24 mouse cellular contexts compared by ENCODE assay signal in the genomic region with DNA sequence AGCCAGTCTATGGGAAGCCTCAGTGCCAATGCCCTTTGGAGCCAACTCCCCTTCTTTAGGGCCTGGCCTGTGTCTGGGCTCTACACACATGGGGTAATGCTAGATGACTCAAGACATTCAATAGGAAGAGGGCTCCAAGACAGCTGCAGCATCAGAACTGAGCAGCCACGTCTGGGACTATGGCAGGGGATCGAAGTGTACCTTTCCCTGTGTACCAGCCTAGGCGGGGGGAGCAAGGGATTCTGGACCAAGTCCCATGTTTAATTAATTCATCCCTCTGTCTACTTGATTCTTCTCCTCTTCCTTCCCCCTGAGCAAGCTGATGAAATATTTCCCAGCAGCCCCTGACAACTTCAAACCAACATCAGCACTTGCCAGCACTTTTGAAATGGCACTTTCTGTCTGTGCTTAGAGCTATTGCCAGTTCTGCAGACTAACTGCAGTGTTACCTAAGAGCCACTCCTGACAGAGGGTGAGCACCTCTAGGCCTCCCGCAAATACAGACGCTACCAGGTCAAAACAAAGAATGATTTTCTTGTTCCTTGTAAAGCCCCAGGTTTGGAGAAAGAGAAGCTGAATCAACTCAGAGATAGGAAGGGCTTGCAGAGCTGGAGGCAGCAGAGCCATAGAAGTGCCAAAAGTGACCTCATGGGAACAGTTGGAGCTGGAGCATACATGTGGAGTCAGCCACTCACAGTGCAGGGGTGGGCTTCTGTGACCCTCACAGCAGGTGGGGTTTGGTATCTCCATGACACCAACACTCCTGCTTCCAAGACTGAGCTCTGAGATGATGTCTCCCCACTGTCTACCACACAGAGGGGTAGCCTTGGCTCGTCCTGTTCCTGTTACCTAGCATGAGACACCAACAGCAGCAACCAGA.
DNase-seq lines count a peak whose midpoint lies in the region; ATAC-seq and TF ChIP-seq lines count a peak whose summit lies in the region.
"Had no signal": no experiment of that assay in that cellular context is flagged by ENCODE, and none has a peak within 500 bp of the region (broad histone marks: within the 10 kb centered on the region; RNA-seq: fewer than 3 reads in every experiment).

No protein-coding gene starts in this region.

- DNase-seq in forebrain, embryonic 11.5 days (ENCODE audit: low spot score) = no peak
- no peak for DNase-seq in layer of hippocampus, adult 2 months (ENCODE audit: low spot score in 2 of 2)
- DNase-seq in layer of hippocampus, adult 8-10 months (ENCODE audit: low spot score in 2 of 2) = no peak
- peak; percentile 76 for DNase-seq in lung, postnatal 25 days (ENCODE audit: low spot score)
- DNase-seq in thymus, adult 18-20 months = no peak
- no peak for DNase-seq in ovary, adult 18-20 months (ENCODE audit: low spot score)
- DNase-seq: adrenal gland, postnatal 25 days; cerebellum, adult 11-12 months; cerebellum, postnatal 14 days; embryo, embryonic 11 days; heart, postnatal 14 days; kidney, adult 8-10 months; kidney, postnatal 14 days; right cerebral cortex, postnatal 14 days; thymus, postnatal 4 days had no signal

- 0 out of 2 replicates have a peak, but pooled peaks have one; percentile 38 for ATAC-seq in forebrain, embryonic 15.5 days (replicated peaks)
- no peak for ATAC-seq in forebrain, embryonic 11.5 days (replicated peaks; ENCODE audit: low FRiP score)
- peak; percentile 67 for ATAC-seq in hindbrain, embryonic 16.5 days
- ATAC-seq: activated CD4-positive, CD25-positive, alpha-beta regulatory T cell, adult 4 months; CD4-positive, CD25-positive, alpha-beta regulatory T cell, adult 4 months; liver, embryonic 12.5 days had no signal

- no peaks in the 10 kb centered on the region for H3K9me3 ChIP-seq in forebrain, embryonic 15.5 days
- H3K9me3 ChIP-seq in forebrain, embryonic 11.5 days (ENCODE audit: control insufficient read depth, low read length) = no peaks in the 10 kb centered on the region
- no peaks in the 10 kb centered on the region for H3K9me3 ChIP-seq in hindbrain, embryonic 16.5 days (ENCODE audit: control insufficient read depth, low read length)
- H3K9me3 ChIP-seq: forebrain, embryonic 12.5 days; liver, embryonic 12.5 days; neural tube, embryonic 13.5 days had no signal

- H3K27ac ChIP-seq in forebrain, embryonic 15.5 days (replicated peaks) = no peak overlapping the region
- H3K27ac ChIP-seq in forebrain, embryonic 11.5 days (ENCODE audit: low read depth, low read length) = no peak overlapping the region
- peak overlapping the region; percentile 36; the same call in 1 of the 2 replicates for H3K27ac ChIP-seq in layer of hippocampus, adult 2 months
- no peak overlapping the region for H3K27ac ChIP-seq in hindbrain, embryonic 16.5 days (ENCODE audit: low read depth, low read length)
- H3K27ac ChIP-seq: forebrain, embryonic 12.5 days; left cerebral cortex, adult 2 months; liver, embryonic 12.5 days; neural tube, embryonic 13.5 days had no signal

- no peaks in the 10 kb centered on the region for H3K4me1 ChIP-seq in forebrain, embryonic 15.5 days
- no peaks in the 10 kb centered on the region for H3K4me1 ChIP-seq in forebrain, embryonic 11.5 days (replicated peaks; ENCODE audit: control insufficient read depth, insufficient read depth, low read length)
- H3K4me1 ChIP-seq in hindbrain, embryonic 16.5 days (ENCODE audit: control insufficient read depth, insufficient read depth, low read depth, low read length) = no peaks in the 10 kb centered on the region
- H3K4me1 ChIP-seq: forebrain, embryonic 12.5 days had no signal

- H3K4me3 ChIP-seq in forebrain, embryonic 15.5 days = no peak overlapping the region
- H3K4me3 ChIP-seq in forebrain, embryonic 11.5 days (ENCODE audit: low read depth, low read length) = no peak overlapping the region
- H3K4me3 ChIP-seq in layer of hippocampus, adult 2 months = no peak overlapping the region
- H3K4me3 ChIP-seq in hindbrain, embryonic 16.5 days (ENCODE audit: low read length) = no peak overlapping the region
- H3K4me3 ChIP-seq: forebrain, embryonic 12.5 days; left cerebral cortex, adult 2 months; liver, embryonic 12.5 days; neural tube, embryonic 13.5 days had no signal

- H3K27me3 ChIP-seq in forebrain, embryonic 15.5 days = no peaks in the 10 kb centered on the region
- no peaks in the 10 kb centered on the region for H3K27me3 ChIP-seq in forebrain, embryonic 11.5 days (ENCODE audit: control insufficient read depth, insufficient read depth, low read length)
- H3K27me3 ChIP-seq in hindbrain, embryonic 16.5 days (replicated peaks; ENCODE audit: control insufficient read depth, insufficient read depth, low read length) = no peaks in the 10 kb centered on the region
- H3K27me3 ChIP-seq: forebrain, embryonic 12.5 days; liver, embryonic 12.5 days; neural tube, embryonic 13.5 days had no signal

- H3K4me2 ChIP-seq in forebrain, embryonic 15.5 days (replicated peaks) = no peak overlapping the region
- H3K4me2 ChIP-seq in forebrain, embryonic 11.5 days (ENCODE audit: low read depth, low read length, severe bottlenecking) = no peak overlapping the region
- H3K4me2 ChIP-seq in hindbrain, embryonic 16.5 days (ENCODE audit: low read length) = no peak overlapping the region
- H3K4me2 ChIP-seq: forebrain, embryonic 12.5 days; heart, embryonic 11.5 days; liver, embryonic 12.5 days; neural tube, embryonic 13.5 days had no signal

- 82% methylated on average over 6 of the region's 6 CpGs for WGBS in forebrain, embryonic 15.5 days
- WGBS in forebrain, embryonic 11.5 days = 85% methylated on average over 6 of the region's 6 CpGs
- WGBS in hindbrain, embryonic 16.5 days = 76% methylated on average over 6 of the region's 6 CpGs

- no peak overlapping the region for H3K9ac ChIP-seq in forebrain, embryonic 15.5 days (replicated peaks)
- no peak overlapping the region for H3K9ac ChIP-seq in forebrain, embryonic 11.5 days (ENCODE audit: low read length)
- H3K9ac ChIP-seq in hindbrain, embryonic 16.5 days (ENCODE audit: low read depth, low read length) = no peak overlapping the region
- H3K9ac ChIP-seq: forebrain, embryonic 12.5 days; liver, embryonic 12.5 days; neural tube, embryonic 13.5 days had no signal

- no peak for TF ChIP-seq CTCF in layer of hippocampus, adult 2 months (conservative IDR thresholded peaks at IDR 0.05)

- no peaks in the 10 kb centered on the region for H3K36me3 ChIP-seq in forebrain, embryonic 15.5 days
- no peaks in the 10 kb centered on the region for H3K36me3 ChIP-seq in forebrain, embryonic 11.5 days (ENCODE audit: control insufficient read depth, insufficient read depth, low read length)
- no peaks in the 10 kb centered on the region for H3K36me3 ChIP-seq in hindbrain, embryonic 16.5 days (ENCODE audit: control insufficient read depth, insufficient read depth, low read length)
- H3K36me3 ChIP-seq: liver, embryonic 12.5 days had no signal
